Mouse (Mus musculus): ENCODE measurements around the gene Cog5. TPM values are rescaled to one million over a fixed set of nuclear protein-coding genes. Genes with fewer than 3 reads are reported as not detected.

Gene Cog5
- polyA plus RNA-seq, 2 experiments = 36.9 to 39.1 TPM

DNA sequence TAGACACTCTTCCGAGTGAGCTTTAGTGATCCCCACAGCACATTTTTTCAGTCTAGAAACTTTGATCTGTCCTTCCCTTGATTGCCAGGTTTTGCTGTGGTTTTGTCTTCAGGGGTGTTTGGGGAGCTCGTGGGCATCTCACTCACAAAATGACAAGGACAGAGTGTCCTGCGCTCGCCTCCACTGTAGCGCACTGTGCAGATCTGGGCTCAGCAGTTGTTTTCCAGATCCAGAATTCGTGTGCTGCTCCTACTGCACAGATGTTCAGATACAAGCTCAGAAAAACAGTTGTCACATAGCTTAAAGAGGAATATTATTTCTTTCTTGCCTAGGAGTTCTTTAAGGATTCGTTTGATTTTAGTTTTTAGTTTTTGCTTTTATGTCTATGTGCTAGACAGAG is 203.1 kb downstream of the Cog5 start:
- Histone ChIP-seq H3K4me3 (replicated peaks; ENCODE audit: low read length) (no peak overlapping the region), H3K27ac (replicated peaks; ENCODE audit: low read depth, low read length) (no peak overlapping the region), H3K9me3 (ENCODE audit: control insufficient read depth, low read length) (no peaks in the 10 kb centered on the region), H3K4me2 (replicated peaks; ENCODE audit: low read depth, low read length, severe bottlenecking) (no peak overlapping the region), H3K36me3 (ENCODE audit: control insufficient read depth, insufficient read depth, low read length) (no peaks in the 10 kb centered on the region), H3K4me1 (ENCODE audit: control insufficient read depth, insufficient read depth, low read length) (no peaks in the 10 kb centered on the region), H3K27me3 (ENCODE audit: control insufficient read depth, insufficient read depth, low read length) (no peaks in the 10 kb centered on the region), H3K9ac (ENCODE audit: low read depth, low read length, severe bottlenecking) (no peak overlapping the region)
- ATAC-seq (ENCODE audit: low FRiP score, low read depth) (no peak), DNase-seq (ENCODE audit: low spot score) (no peak)
- no peak for TF ChIP-seq POLR2A (IDR thresholded peaks at IDR 0.05; ENCODE audit: borderline replicate concordance, extremely low read depth, insufficient read depth, insufficient read length)
- WGBS = 84% methylated on average over 7 of the region's 7 CpGs

DNA sequence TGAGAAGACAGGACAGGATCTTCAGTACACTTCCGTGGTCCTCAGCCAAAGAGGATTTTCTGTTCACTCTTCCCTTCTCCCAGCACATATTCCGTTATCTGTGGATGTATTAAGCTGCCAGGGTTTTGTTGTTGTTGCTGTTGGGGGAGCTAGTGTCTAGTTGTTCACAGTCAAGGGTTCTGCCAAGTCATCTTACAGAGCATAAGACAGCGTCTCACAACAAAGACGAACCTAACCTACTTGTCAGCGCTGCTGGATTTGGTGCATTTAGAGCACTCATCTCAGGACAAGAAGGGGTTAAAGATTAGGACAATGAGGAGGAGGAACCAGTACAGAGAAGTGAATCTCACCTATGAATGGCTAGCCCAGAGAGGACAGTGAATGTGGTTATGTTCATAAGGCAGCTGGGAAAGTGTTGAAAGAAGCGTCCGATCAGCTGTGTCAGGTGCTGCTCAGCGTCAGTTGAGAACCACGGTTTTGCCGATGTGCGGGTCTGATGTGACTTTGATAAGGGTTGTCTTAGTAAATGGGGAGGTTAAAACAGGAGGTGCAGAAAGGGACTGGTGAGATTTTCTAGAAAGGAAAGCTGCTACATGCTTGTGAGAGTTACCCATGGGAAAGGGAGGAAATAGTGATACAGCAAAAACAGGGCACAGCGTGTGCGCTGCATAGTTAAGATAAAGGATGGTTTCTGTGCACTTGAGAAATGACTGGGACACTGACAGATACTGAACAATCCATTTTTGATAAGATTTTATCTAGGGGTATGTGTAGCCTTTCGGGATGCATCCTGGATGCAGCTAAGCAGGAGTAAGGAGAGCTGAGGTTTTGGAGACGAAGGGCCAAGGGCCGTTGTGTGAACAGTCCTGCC is 208.2 kb downstream of the Cog5 start:
- Histone ChIP-seq H3K27ac (replicated peaks; ENCODE audit: low read depth, low read length) (no peak overlapping the region), H3K9ac (ENCODE audit: low read depth, low read length, severe bottlenecking) (no peak overlapping the region), H3K4me2 (replicated peaks; ENCODE audit: low read depth, low read length, severe bottlenecking) (no peak overlapping the region), H3K27me3 (ENCODE audit: control insufficient read depth, insufficient read depth, low read length) (no peaks in the 10 kb centered on the region), H3K4me3 (replicated peaks; ENCODE audit: low read length) (no peak overlapping the region), H3K36me3 (ENCODE audit: control insufficient read depth, insufficient read depth, low read length) (no peaks in the 10 kb centered on the region), H3K4me1 (ENCODE audit: control insufficient read depth, insufficient read depth, low read length) (no peaks in the 10 kb centered on the region), H3K9me3 (ENCODE audit: control insufficient read depth, low read length) (no peaks in the 10 kb centered on the region)
- TF ChIP-seq POLR2A (IDR thresholded peaks at IDR 0.05; ENCODE audit: borderline replicate concordance, extremely low read depth, insufficient read depth, insufficient read length) = no peak
- WGBS = 88% methylated on average over 16 of the region's 16 CpGs
- no peak for DNase-seq (ENCODE audit: low spot score)
- no peak for ATAC-seq (ENCODE audit: low FRiP score, low read depth)

DNA sequence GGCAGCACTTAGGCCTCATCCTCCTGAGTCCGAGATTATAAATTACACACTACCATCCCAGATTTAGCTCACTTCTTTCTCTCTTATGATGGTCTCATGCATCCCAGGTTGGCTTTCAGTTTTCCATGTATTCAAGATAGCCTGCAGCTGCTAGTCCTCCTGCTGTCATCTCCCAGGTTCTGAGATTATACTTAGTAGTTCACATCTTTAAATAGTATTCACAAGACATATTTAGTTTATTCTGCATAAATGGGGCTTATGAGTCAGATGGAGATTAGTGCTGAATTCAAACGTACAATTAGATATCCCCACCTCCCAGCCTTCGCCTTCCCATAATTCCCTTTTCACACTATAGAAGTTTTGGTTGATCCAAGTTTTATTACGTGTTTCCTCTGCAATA is 222.1 kb downstream of the Cog5 start:
- Histone ChIP-seq H3K4me2 (replicated peaks; ENCODE audit: low read depth, low read length, severe bottlenecking) (no peak overlapping the region), H3K9ac (ENCODE audit: low read depth, low read length, severe bottlenecking) (no peak overlapping the region), H3K27ac (replicated peaks; ENCODE audit: low read depth, low read length) (no peak overlapping the region), H3K4me3 (replicated peaks; ENCODE audit: low read length) (no peak overlapping the region), H3K4me1 (ENCODE audit: control insufficient read depth, insufficient read depth, low read length) (no peaks in the 10 kb centered on the region), H3K9me3 (ENCODE audit: control insufficient read depth, low read length) (no peaks in the 10 kb centered on the region), H3K36me3 (ENCODE audit: control insufficient read depth, insufficient read depth, low read length) (no peaks in the 10 kb centered on the region), H3K27me3 (ENCODE audit: control insufficient read depth, insufficient read depth, low read length) (no peaks in the 10 kb centered on the region)
- no peak; the same call in 1 of the 2 replicates for ATAC-seq (ENCODE audit: low FRiP score, low read depth)
- no peak for TF ChIP-seq POLR2A (IDR thresholded peaks at IDR 0.05; ENCODE audit: borderline replicate concordance, extremely low read depth, insufficient read depth, insufficient read length)
- WGBS = 88% methylated on average over 4 of the region's 4 CpGs
- DNase-seq (ENCODE audit: low spot score) = no peak

DNA sequence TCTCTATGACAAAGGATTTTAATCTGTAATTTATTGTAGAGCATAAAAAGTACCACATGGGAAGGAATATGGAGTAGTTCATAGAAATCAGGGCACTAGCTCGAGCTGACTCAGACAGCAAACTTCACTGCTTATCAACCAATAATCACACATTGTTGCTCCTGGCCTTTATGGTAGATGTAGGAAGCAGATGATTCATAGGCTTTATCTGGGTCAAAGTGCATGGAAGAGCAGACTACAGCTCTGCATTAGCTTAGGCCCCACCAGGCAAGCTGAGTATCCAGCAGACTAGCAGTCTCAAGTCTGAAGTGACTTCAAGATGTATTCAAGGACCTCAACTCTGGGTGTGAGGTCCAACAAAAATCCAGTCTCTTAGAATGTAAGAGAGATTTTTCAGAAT is 228.1 kb downstream of the Cog5 start:
- DNase-seq (ENCODE audit: low spot score) = no peak
- ATAC-seq (ENCODE audit: low FRiP score, low read depth) = no peak
- H3K36me3 ChIP-seq (ENCODE audit: control insufficient read depth, insufficient read depth, low read length) = peaks cover 11% of the 10 kb centered on the region; the same call in 1 of the 2 replicates
- H3K4me1 ChIP-seq (ENCODE audit: control insufficient read depth, insufficient read depth, low read length) = no peaks in the 10 kb centered on the region
- no peak for TF ChIP-seq POLR2A (IDR thresholded peaks at IDR 0.05; ENCODE audit: borderline replicate concordance, extremely low read depth, insufficient read depth, insufficient read length)
- no peak overlapping the region for H3K4me2 ChIP-seq (replicated peaks; ENCODE audit: low read depth, low read length, severe bottlenecking)
- no peak overlapping the region for H3K9ac ChIP-seq (ENCODE audit: low read depth, low read length, severe bottlenecking)
- 72% methylated on average over 1 of the region's 1 CpGs for WGBS
- no peaks in the 10 kb centered on the region for H3K9me3 ChIP-seq (ENCODE audit: control insufficient read depth, low read length)
- H3K4me3 ChIP-seq (replicated peaks; ENCODE audit: low read length) = no peak overlapping the region
- H3K27ac ChIP-seq (replicated peaks; ENCODE audit: low read depth, low read length) = no peak overlapping the region
- no peaks in the 10 kb centered on the region for H3K27me3 ChIP-seq (ENCODE audit: control insufficient read depth, insufficient read depth, low read length)

DNA sequence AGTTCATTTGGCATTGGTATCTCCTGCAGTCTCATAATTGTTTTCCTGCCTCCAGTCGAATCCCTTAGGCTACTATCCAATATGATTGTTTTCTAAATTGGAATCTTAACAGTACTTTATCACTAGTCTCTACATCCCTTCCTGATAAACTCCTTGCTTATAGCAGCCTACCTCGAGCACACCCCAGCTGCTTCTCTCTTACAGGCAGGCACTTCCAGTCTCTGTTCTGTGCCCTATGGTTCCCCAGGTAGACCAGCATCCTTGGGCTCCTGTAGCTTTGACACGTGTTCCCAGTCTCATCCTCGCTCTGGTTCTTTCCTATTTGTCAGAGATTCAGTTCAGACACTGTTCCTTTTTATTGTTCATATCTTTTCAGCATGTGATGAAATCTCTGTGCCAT is 229.7 kb downstream of the Cog5 start:
- peaks cover 11% of the 10 kb centered on the region; the same call in 1 of the 2 replicates for H3K36me3 ChIP-seq (ENCODE audit: control insufficient read depth, insufficient read depth, low read length)
- H3K4me1 ChIP-seq (ENCODE audit: control insufficient read depth, insufficient read depth, low read length) = no peaks in the 10 kb centered on the region
- H3K4me3 ChIP-seq (replicated peaks; ENCODE audit: low read length) = no peak overlapping the region
- H3K4me2 ChIP-seq (replicated peaks; ENCODE audit: low read depth, low read length, severe bottlenecking) = no peak overlapping the region
- TF ChIP-seq POLR2A (IDR thresholded peaks at IDR 0.05; ENCODE audit: borderline replicate concordance, extremely low read depth, insufficient read depth, insufficient read length) = no peak
- no peaks in the 10 kb centered on the region for H3K27me3 ChIP-seq (ENCODE audit: control insufficient read depth, insufficient read depth, low read length)
- no peaks in the 10 kb centered on the region for H3K9me3 ChIP-seq (ENCODE audit: control insufficient read depth, low read length)
- no peak for DNase-seq (ENCODE audit: low spot score)
- WGBS = 80% methylated on average over 4 of the region's 4 CpGs
- no peak for ATAC-seq (ENCODE audit: low FRiP score, low read depth)
- H3K27ac ChIP-seq (replicated peaks; ENCODE audit: low read depth, low read length) = no peak overlapping the region
- no peak overlapping the region for H3K9ac ChIP-seq (ENCODE audit: low read depth, low read length, severe bottlenecking)
